Mouse (Mus musculus) cerebellum, adult 2 months (tissue): ENCODE results near the gene Nfkb1.

Source experiments
- CTCF ChIP-seq: fragments of 200-500 bp; IDR thresholded peaks from 2 replicates; pipeline ENCODE4 v1.5.1; 2011; ENCODE audit warnings: low read depth, mild to moderate bottlenecking, control low read depth, low read length, moderate library complexity, borderline replicate concordance; ENCODE audit not compliant: insufficient read depth
- POLR2A ChIP-seq: fragments of 200-500 bp; IDR thresholded peaks from 2 replicates; pipeline ENCODE4 v1.6.1; 2011; ENCODE audit warnings: low read length, control low read depth, borderline replicate concordance; ENCODE audit not compliant: insufficient read depth

- no peak for TF ChIP-seq POLR2A
- TF ChIP-seq CTCF = no peak
Observed at GRCm38 (mm10) chr3:135629830-135630355, 61.5 kb downstream of the Nfkb1 start.
